Mouse (Mus musculus): Measurements from ENCODE around the gene Abo. TPM values are rescaled to one million over a fixed set of nuclear protein-coding genes. Genes with fewer than 3 reads are reported as not detected.

Abo gene
- polyA plus RNA-seq (2012), result not detected in 2 replicates

- no peak for TF ChIP-seq TAL1 (IDR thresholded peaks at IDR 0.05; ENCODE audit: low read length)
- TF ChIP-seq GATA1 (IDR thresholded peaks at IDR 0.05; ENCODE audit: low read length), result no peak
- Histone ChIP-seq H3K4me1 (ENCODE audit: control insufficient read depth) (no peaks in the 10 kb centered on the region), H3K27me3 (ENCODE audit: control insufficient read depth) (0 out of 2 replicates have a peak, but pooled peaks cover 4% of the 10 kb centered on the region), H3K9me3 (ENCODE audit: control insufficient read depth, low read length) (no peaks in the 10 kb centered on the region), H3K36me3 (ENCODE audit: control insufficient read depth) (no peaks in the 10 kb centered on the region), H3K4me3 (replicated peaks) (no peak within 1 kb of the TSS)
These were observed at the start of gene Abo for GRCm38 (mm10) chr2:26864879-26865278. TSS of gene Abo (minus strand) at chr2:26864979.

GRCm38 (mm10) chr2:26914148-26914941, 49.6 kb upstream of the Abo start:
- Histone ChIP-seq H3K9me3 (ENCODE audit: control insufficient read depth, low read length) (no peaks in the 10 kb centered on the region), H3K27me3 (ENCODE audit: control insufficient read depth) (no peaks in the 10 kb centered on the region), H3K36me3 (ENCODE audit: control insufficient read depth) (peaks cover 67% of the 10 kb centered on the region), H3K4me1 (ENCODE audit: control insufficient read depth) (peaks cover 84% of the 10 kb centered on the region), H3K4me3 (replicated peaks) (peak overlapping the region; percentile 17)
- TF ChIP-seq GATA1 (IDR thresholded peaks at IDR 0.05; ENCODE audit: low read length) (no peak), TAL1 (IDR thresholded peaks at IDR 0.05; ENCODE audit: low read length) (no peak)

GRCm38 (mm10) chr2:26913416-26914147, 48.8 kb upstream of the Abo start:
- H3K36me3 ChIP-seq (ENCODE audit: control insufficient read depth), result peaks cover 65% of the 10 kb centered on the region
- peak overlapping the region; percentile 23 for H3K4me3 ChIP-seq (replicated peaks)
- H3K4me1 ChIP-seq (ENCODE audit: control insufficient read depth), result peaks cover 87% of the 10 kb centered on the region
- TF ChIP-seq GATA1 (IDR thresholded peaks at IDR 0.05; ENCODE audit: low read length), result no peak
- no peak for TF ChIP-seq TAL1 (IDR thresholded peaks at IDR 0.05; ENCODE audit: low read length)
- H3K9me3 ChIP-seq (ENCODE audit: control insufficient read depth, low read length), result no peaks in the 10 kb centered on the region
- no peaks in the 10 kb centered on the region for H3K27me3 ChIP-seq (ENCODE audit: control insufficient read depth)

- peak overlapping the region; percentile 83 for H3K4me3 ChIP-seq (replicated peaks)
- H3K9me3 ChIP-seq (ENCODE audit: control insufficient read depth, low read length), result no peaks in the 10 kb centered on the region
- peaks cover 65% of the 10 kb centered on the region for H3K36me3 ChIP-seq (ENCODE audit: control insufficient read depth)
- no peaks in the 10 kb centered on the region for H3K27me3 ChIP-seq (ENCODE audit: control insufficient read depth)
- no peak for TF ChIP-seq TAL1 (IDR thresholded peaks at IDR 0.05; ENCODE audit: low read length)
- no peak for TF ChIP-seq GATA1 (IDR thresholded peaks at IDR 0.05; ENCODE audit: low read length)
- H3K4me1 ChIP-seq (ENCODE audit: control insufficient read depth), result peaks cover 87% of the 10 kb centered on the region
These were observed 47.5 kb upstream of the Abo start for GRCm38 (mm10) chr2:26912253-26912770.

GRCm38 (mm10) chr2:26910994-26911765, 46.4 kb upstream of the Abo start:
- H3K27me3 ChIP-seq (ENCODE audit: control insufficient read depth), result no peaks in the 10 kb centered on the region
- no peak; the same call in 1 of the 2 replicates for TF ChIP-seq GATA1 (IDR thresholded peaks at IDR 0.05; ENCODE audit: low read length)
- peaks cover 74% of the 10 kb centered on the region for H3K36me3 ChIP-seq (ENCODE audit: control insufficient read depth)
- H3K4me1 ChIP-seq (ENCODE audit: control insufficient read depth), result peaks cover 84% of the 10 kb centered on the region
- no peaks in the 10 kb centered on the region for H3K9me3 ChIP-seq (ENCODE audit: control insufficient read depth, low read length)
- peak overlapping the region; percentile 83 for H3K4me3 ChIP-seq (replicated peaks)

- Histone ChIP-seq H3K36me3 (ENCODE audit: control insufficient read depth) (peaks cover 82% of the 10 kb centered on the region), H3K4me3 (replicated peaks) (peak within 1 kb of the TSS; percentile 83), H3K27me3 (ENCODE audit: control insufficient read depth) (no peaks in the 10 kb centered on the region), H3K9me3 (ENCODE audit: control insufficient read depth, low read length) (no peaks in the 10 kb centered on the region), H3K4me1 (ENCODE audit: control insufficient read depth) (peaks cover 77% of the 10 kb centered on the region)
- TF ChIP-seq TAL1 (IDR thresholded peaks at IDR 0.05; ENCODE audit: low read length) (no peak), GATA1 (IDR thresholded peaks at IDR 0.05; ENCODE audit: low read length) (no peak)
These were observed 45.6 kb upstream of the Abo start, which contains the start of the genes Med22 and Rpl7a for GRCm38 (mm10) chr2:26910124-26910993. TSS of gene Med22 (minus strand) at chr2:26910677. TSS of gene Rpl7a (plus strand) at chr2:26910764.

- Histone ChIP-seq H3K9me3 (ENCODE audit: control insufficient read depth, low read length) (no peaks in the 10 kb centered on the region), H3K27me3 (ENCODE audit: control insufficient read depth) (no peaks in the 10 kb centered on the region), H3K36me3 (ENCODE audit: control insufficient read depth) (peaks cover 82% of the 10 kb centered on the region), H3K4me3 (replicated peaks) (peak overlapping the region; percentile 83), H3K4me1 (ENCODE audit: control insufficient read depth) (peaks cover 69% of the 10 kb centered on the region)
- TF ChIP-seq GATA1 (IDR thresholded peaks at IDR 0.05; ENCODE audit: low read length), result no peak
- no peak for TF ChIP-seq TAL1 (IDR thresholded peaks at IDR 0.05; ENCODE audit: low read length)
These were observed 44.6 kb upstream of the Abo start for GRCm38 (mm10) chr2:26909387-26909784.

Measured in erythroblast, embryonic 14.5 days (primary cell).